Mouse (Mus musculus): ENCODE results near the gene Tnni3. TPM values are rescaled to one million over a fixed set of nuclear protein-coding genes. Genes with fewer than 3 reads are reported as not detected.

Tnni3 gene
- polyA plus RNA-seq, 1 experiment from 2014 or later, result 2.0 TPM

GRCm38 (mm10) chr7:4513829-4514712 is 10.0 kb downstream of the Tnni3 start:
- peaks cover 45% of the 10 kb centered on the region for H3K4me1 ChIP-seq
- peak overlapping the region; percentile 76 for H3K27ac ChIP-seq (replicated peaks)
- H3K4me3 ChIP-seq, result no peak overlapping the region
- DNase-seq (ENCODE audit: low spot score), result no peak
- 43% methylated on average over 6 of the region's 6 CpGs for WGBS
- peaks cover 8% of the 10 kb centered on the region; the same call in 1 of the 2 replicates for H3K27me3 ChIP-seq (ENCODE audit: low read depth, poor library complexity, severe bottlenecking)
- no peaks in the 10 kb centered on the region for H3K9me3 ChIP-seq (replicated peaks)
- H3K36me3 ChIP-seq, result no peaks in the 10 kb centered on the region

GRCm38 (mm10) chr7:4513236-4513635 is 10.8 kb downstream of the Tnni3 start:
- no peak overlapping the region for H3K4me3 ChIP-seq
- H3K9me3 ChIP-seq (replicated peaks), result no peaks in the 10 kb centered on the region
- H3K27me3 ChIP-seq (ENCODE audit: low read depth, poor library complexity, severe bottlenecking), result peaks cover 8% of the 10 kb centered on the region; the same call in 1 of the 2 replicates
- H3K36me3 ChIP-seq, result no peaks in the 10 kb centered on the region
- H3K27ac ChIP-seq (replicated peaks), result 0 out of 2 replicates have a peak overlapping the region, but pooled peaks have one; percentile 28
- peak; percentile 53 for DNase-seq (ENCODE audit: low spot score)
- WGBS, result 34% methylated on average over 13 of the region's 13 CpGs
- peaks cover 45% of the 10 kb centered on the region for H3K4me1 ChIP-seq

GRCm38 (mm10) chr7:4511489-4512224 is 12.4 kb downstream of the Tnni3 start:
- H3K4me1 ChIP-seq, result peaks cover 41% of the 10 kb centered on the region
- H3K27ac ChIP-seq (replicated peaks), result no peak overlapping the region
- H3K27me3 ChIP-seq (ENCODE audit: low read depth, poor library complexity, severe bottlenecking), result peaks cover 8% of the 10 kb centered on the region; the same call in 1 of the 2 replicates
- no peaks in the 10 kb centered on the region for H3K9me3 ChIP-seq (replicated peaks)
- H3K4me3 ChIP-seq, result no peak overlapping the region
- 83% methylated on average over 8 of the region's 8 CpGs for whole genome bisulfite sequencing
- no peak for DNase-seq (ENCODE audit: low spot score)
- H3K36me3 ChIP-seq, result no peaks in the 10 kb centered on the region

GRCm38 (mm10) chr7:4509863-4510608 is 14.0 kb downstream of the Tnni3 start:
- H3K27me3 ChIP-seq (ENCODE audit: low read depth, poor library complexity, severe bottlenecking), result peaks cover 8% of the 10 kb centered on the region; the same call in 1 of the 2 replicates
- DNase-seq (ENCODE audit: low spot score), result peak; percentile 83
- H3K36me3 ChIP-seq, result no peaks in the 10 kb centered on the region
- peaks cover 29% of the 10 kb centered on the region for H3K4me1 ChIP-seq
- 23% methylated on average over 24 of the region's 24 CpGs for WGBS
- H3K4me3 ChIP-seq, result peak overlapping the region; percentile 23
- 0 out of 2 replicates have a peak overlapping the region, but pooled peaks have one; percentile 23 for H3K27ac ChIP-seq (replicated peaks)
- no peaks in the 10 kb centered on the region for H3K9me3 ChIP-seq (replicated peaks)

- Histone ChIP-seq H3K27ac (replicated peaks) (no peak overlapping the region), H3K4me3 (no peak overlapping the region), H3K27me3 (ENCODE audit: low read depth, poor library complexity, severe bottlenecking) (peaks cover 8% of the 10 kb centered on the region; the same call in 1 of the 2 replicates), H3K9me3 (replicated peaks) (no peaks in the 10 kb centered on the region), H3K36me3 (no peaks in the 10 kb centered on the region), H3K4me1 (peaks cover 18% of the 10 kb centered on the region)
- DNase-seq (ENCODE audit: low spot score), result no peak
- WGBS, result 86% methylated on average over 8 of the region's 8 CpGs
Observed at GRCm38 (mm10) chr7:4508739-4509116, 15.3 kb downstream of the Tnni3 start.

- Histone ChIP-seq H3K9me3 (replicated peaks) (no peaks in the 10 kb centered on the region), H3K4me3 (no peak overlapping the region), H3K27ac (replicated peaks) (no peak overlapping the region), H3K36me3 (no peaks in the 10 kb centered on the region), H3K27me3 (ENCODE audit: low read depth, poor library complexity, severe bottlenecking) (peaks cover 8% of the 10 kb centered on the region; the same call in 1 of the 2 replicates), H3K4me1 (peaks cover 14% of the 10 kb centered on the region)
- WGBS, result 76% methylated on average over 32 of the region's 32 CpGs
- DNase-seq (ENCODE audit: low spot score), result no peak
Observed at GRCm38 (mm10) chr7:4508062-4508738, 15.8 kb downstream of the Tnni3 start.

- Histone ChIP-seq H3K9me3 (replicated peaks) (no peaks in the 10 kb centered on the region), H3K4me3 (no peak overlapping the region), H3K27ac (replicated peaks) (no peak overlapping the region), H3K4me1 (peaks cover 17% of the 10 kb centered on the region), H3K27me3 (ENCODE audit: low read depth, poor library complexity, severe bottlenecking) (peaks cover 8% of the 10 kb centered on the region; the same call in 1 of the 2 replicates), H3K36me3 (no peaks in the 10 kb centered on the region)
- 61% methylated on average over 3 of the region's 4 CpGs for WGBS
- no peak for DNase-seq (ENCODE audit: low spot score)
Observed at GRCm38 (mm10) chr7:4507220-4507619, 16.8 kb downstream of the Tnni3 start.

- Histone ChIP-seq H3K36me3 (no peaks in the 10 kb centered on the region), H3K9me3 (replicated peaks) (no peaks in the 10 kb centered on the region), H3K27ac (replicated peaks) (no peak overlapping the region), H3K4me1 (peaks cover 20% of the 10 kb centered on the region), H3K27me3 (ENCODE audit: low read depth, poor library complexity, severe bottlenecking) (peaks cover 8% of the 10 kb centered on the region; the same call in 1 of the 2 replicates), H3K4me3 (no peak overlapping the region)
- WGBS, result 65% methylated on average over 11 of the region's 11 CpGs
- DNase-seq (ENCODE audit: low spot score), result no peak
Observed at GRCm38 (mm10) chr7:4504646-4505435, 19.2 kb downstream of the Tnni3 start.

GRCm38 (mm10) chr7:4503858-4504257 is 20.2 kb downstream of the Tnni3 start:
- H3K9me3 ChIP-seq (replicated peaks), result no peaks in the 10 kb centered on the region
- H3K4me1 ChIP-seq, result peaks cover 26% of the 10 kb centered on the region
- H3K27me3 ChIP-seq (ENCODE audit: low read depth, poor library complexity, severe bottlenecking), result no peaks in the 10 kb centered on the region; the same call in 1 of the 2 replicates
- 82% methylated on average over 5 of the region's 5 CpGs for WGBS
- no peak for DNase-seq (ENCODE audit: low spot score)
- H3K27ac ChIP-seq (replicated peaks), result no peak overlapping the region
- H3K36me3 ChIP-seq, result peaks cover 3% of the 10 kb centered on the region; the same call in 1 of the 2 replicates
- no peak overlapping the region for H3K4me3 ChIP-seq

- no peak for DNase-seq (ENCODE audit: low spot score)
- Histone ChIP-seq H3K4me3 (no peak overlapping the region; the same call in 1 of the 2 replicates), H3K36me3 (peaks cover 4% of the 10 kb centered on the region; the same call in 1 of the 2 replicates), H3K9me3 (replicated peaks) (no peaks in the 10 kb centered on the region), H3K4me1 (peaks cover 34% of the 10 kb centered on the region), H3K27me3 (ENCODE audit: low read depth, poor library complexity, severe bottlenecking) (no peaks in the 10 kb centered on the region), H3K27ac (replicated peaks) (no peak overlapping the region)
- WGBS, result 84% methylated on average over 4 of the region's 4 CpGs
Observed at GRCm38 (mm10) chr7:4503100-4503499, 20.9 kb downstream of the Tnni3 start.

GRCm38 (mm10) chr7:4502421-4503090 is 21.5 kb downstream of the Tnni3 start:
- Histone ChIP-seq H3K36me3 (peaks cover 4% of the 10 kb centered on the region), H3K4me3 (peak overlapping the region; percentile 96), H3K27me3 (ENCODE audit: low read depth, poor library complexity, severe bottlenecking) (no peaks in the 10 kb centered on the region), H3K4me1 (peaks cover 39% of the 10 kb centered on the region), H3K27ac (replicated peaks) (peak overlapping the region; percentile 94), H3K9me3 (replicated peaks) (no peaks in the 10 kb centered on the region)
- 13% methylated on average over 14 of the region's 14 CpGs for WGBS
- DNase-seq (ENCODE audit: low spot score), result no peak

Measured in midbrain, embryonic 10.5 days (tissue).